ENCODE assay signal across 7 mouse cellular contexts in the genomic region with DNA sequence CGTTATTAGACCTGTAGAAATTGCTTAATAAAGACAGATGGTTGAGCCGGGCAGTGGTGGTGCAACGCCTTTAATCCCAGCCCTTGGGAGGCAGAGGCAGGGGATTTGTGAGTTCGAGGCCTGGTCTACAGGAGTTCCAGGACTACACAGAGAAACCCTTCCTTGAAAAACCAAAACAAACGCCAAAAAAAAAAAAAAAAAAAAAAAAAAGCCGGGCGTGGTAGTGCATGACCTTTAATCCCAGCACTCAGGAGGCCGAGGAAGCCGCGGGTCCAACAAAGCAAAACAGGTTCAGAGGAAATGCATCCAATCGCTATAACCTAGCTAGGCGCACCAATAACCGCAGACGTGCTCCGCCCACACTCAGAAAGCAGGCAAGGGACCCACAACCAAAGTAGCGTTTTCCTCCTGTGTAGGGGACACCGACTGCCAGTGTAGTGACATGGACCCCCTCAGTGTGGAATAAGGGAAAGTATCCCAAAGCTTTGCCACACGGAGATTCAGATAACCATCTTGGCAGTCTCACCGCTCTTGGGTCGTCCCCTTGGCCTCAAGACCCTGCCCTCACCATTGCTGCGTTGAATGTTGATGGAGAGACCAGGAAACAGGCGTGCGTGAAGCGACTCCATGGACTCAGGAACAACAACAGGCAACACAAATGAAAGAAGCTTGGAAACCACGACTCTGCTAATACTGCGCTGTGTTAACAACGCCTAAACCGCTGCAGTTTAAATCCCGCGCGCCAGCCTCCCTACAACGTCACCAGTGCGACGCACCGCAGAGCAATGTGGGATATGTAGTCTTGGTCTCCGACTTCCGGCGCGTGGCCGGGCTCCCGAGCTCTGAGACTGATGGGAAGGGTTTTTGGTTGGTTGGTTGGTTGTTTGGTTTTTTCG. TPM values are rescaled to one million over a fixed set of nuclear protein-coding genes. Genes with fewer than 3 reads are reported as not detected.
DNase-seq lines count a peak whose midpoint lies in the region; ATAC-seq lines count a peak whose summit lies in the region.

A gene (minus strand): TSS at position 777 of the 896 bp plus-strand sequence.

- peak; percentile 88 for DNase-seq in adrenal gland, adult 8-10 months
- peak; percentile 92 for DNase-seq in embryo, embryonic 9.5 days (ENCODE audit: extremely low spot score)
- DNase-seq in kidney, adult 11 months, result peak; percentile 90
- DNase-seq in limb, embryonic 10.5 days (ENCODE audit: low spot score), result peak; percentile 93
- peak; percentile 86 for DNase-seq in spleen, adult 12 weeks (ENCODE audit: low spot score)

- H3K4me2 ChIP-seq in midbrain, embryonic 13.5 days (replicated peaks), result peak within 1 kb of the TSS; percentile 82

- peaks cover 34% of the 10 kb centered on the region for H3K36me3 ChIP-seq in limb, embryonic 10.5 days
- H3K36me3 ChIP-seq in midbrain, embryonic 13.5 days, result peaks cover 13% of the 10 kb centered on the region

- no peaks in the 10 kb centered on the region for H3K9me3 ChIP-seq in limb, embryonic 10.5 days (replicated peaks)
- no peaks in the 10 kb centered on the region for H3K9me3 ChIP-seq in midbrain, embryonic 13.5 days

- peak within 1 kb of the TSS; percentile 88 for H3K4me3 ChIP-seq in limb, embryonic 10.5 days
- peak within 1 kb of the TSS; percentile 60 for H3K4me3 ChIP-seq in midbrain, embryonic 13.5 days (replicated peaks)

- H3K9ac ChIP-seq in midbrain, embryonic 13.5 days (replicated peaks), result peak within 1 kb of the TSS; percentile 67

- peak within 1 kb of the TSS; percentile 91 for H3K27ac ChIP-seq in limb, embryonic 10.5 days
- H3K27ac ChIP-seq in midbrain, embryonic 13.5 days, result peak within 1 kb of the TSS; percentile 67

- no peaks in the 10 kb centered on the region for H3K27me3 ChIP-seq in limb, embryonic 10.5 days (ENCODE audit: low read depth, poor library complexity, severe bottlenecking)
- H3K27me3 ChIP-seq in midbrain, embryonic 13.5 days, result peaks cover 4% of the 10 kb centered on the region; the same call in 1 of the 2 replicates

- H3K4me1 ChIP-seq in limb, embryonic 10.5 days, result peaks cover 11% of the 10 kb centered on the region
- peaks cover 19% of the 10 kb centered on the region for H3K4me1 ChIP-seq in midbrain, embryonic 13.5 days (replicated peaks)

- ATAC-seq in granulocyte monocyte progenitor cell, adult 5-6 weeks (replicated peaks; ENCODE audit: poor library complexity, severe bottlenecking), result peak; percentile 98
- peak; percentile 98 for ATAC-seq in midbrain, embryonic 13.5 days

- 1% methylated on average over 42 of the region's 42 CpGs for WGBS in limb, embryonic 10.5 days
- WGBS in midbrain, embryonic 13.5 days, result 2% methylated on average over 42 of the region's 42 CpGs

RNA-seq across cellular contexts. Expression of the gene that starts here (rescaled TPM):
- total RNA-seq in adrenal gland, adult 8-10 months (2022), result 1 to 10 TPM in 1 of 4 experiments, under 1 TPM in 3; 0.87 to 1.1 (median 0.93) TPM
- total RNA-seq in granulocyte monocyte progenitor cell, adult 5-6 weeks (2014; fragmentation: Nextera tagmentation), result 15.8 and 23.5 TPM in 2 replicates
- 44.9 and 47.0 TPM in 2 replicates for total RNA-seq in granulocyte monocyte progenitor cell, adult 5-6 weeks (2017)
- polyA plus RNA-seq in limb, embryonic 10.5 days (2016; fragmentation: Nextera tagmentation; extraction: Ambion mirVana), result 116 and 124 TPM in 2 replicates
- polyA plus RNA-seq in midbrain, embryonic 13.5 days (2015; fragmentation: Nextera tagmentation; extraction: Ambion mirVana), result 29.1 and 29.2 TPM in 2 replicates

Comparison
In these comparisons a context has a peak if more than half of its experiments do, and no peak if none do; other contexts are left out.
1. Peak in every context shown above with its lines: DNase-seq, ATAC-seq, H3K4me3 ChIP-seq and H3K27ac ChIP-seq.
2. RNA of the gene that starts here (total RNA-seq): 15.8 to 47.0 TPM in granulocyte monocyte progenitor cell, adult 5-6 weeks; 0.87 to 1.1 TPM in adrenal gland, adult 8-10 months; every median in the first group is over 4 times any median in the second.